Mouse (Mus musculus): ENCODE measurements around the gene Rtca.

The Rtca gene

DNA sequence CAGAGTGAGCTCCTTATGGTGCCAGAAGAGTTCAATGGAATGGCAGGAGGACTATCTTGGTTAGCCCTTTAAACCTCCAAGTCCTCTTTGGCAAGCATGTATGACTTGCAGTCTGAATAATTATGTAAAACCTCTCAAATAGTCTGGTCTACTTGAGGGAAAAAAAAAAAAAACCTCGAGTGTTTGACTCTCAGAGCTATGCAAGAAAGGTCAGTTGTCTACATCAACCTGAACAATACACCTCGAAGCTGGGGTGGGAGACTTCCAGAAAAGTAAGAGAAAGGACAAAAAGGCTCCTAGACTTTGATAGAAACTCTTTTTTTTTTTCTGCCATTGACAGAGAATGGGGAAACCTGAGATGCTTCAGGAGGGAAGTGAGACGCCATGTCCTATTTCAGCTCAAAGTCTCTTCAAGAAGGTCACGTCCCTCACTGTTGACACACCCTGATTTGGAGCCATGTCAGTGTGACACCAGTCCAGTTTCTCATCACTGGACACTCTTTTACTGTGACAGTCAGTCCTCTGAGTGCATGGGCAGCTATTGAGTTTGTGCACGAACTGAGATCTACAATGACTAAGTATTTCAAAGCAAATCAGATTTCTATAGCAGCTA, 31.2 kb downstream of the Rtca start:
- in situ Hi-C loops (cut with MboI, MseI) = no loop called here

DNA sequence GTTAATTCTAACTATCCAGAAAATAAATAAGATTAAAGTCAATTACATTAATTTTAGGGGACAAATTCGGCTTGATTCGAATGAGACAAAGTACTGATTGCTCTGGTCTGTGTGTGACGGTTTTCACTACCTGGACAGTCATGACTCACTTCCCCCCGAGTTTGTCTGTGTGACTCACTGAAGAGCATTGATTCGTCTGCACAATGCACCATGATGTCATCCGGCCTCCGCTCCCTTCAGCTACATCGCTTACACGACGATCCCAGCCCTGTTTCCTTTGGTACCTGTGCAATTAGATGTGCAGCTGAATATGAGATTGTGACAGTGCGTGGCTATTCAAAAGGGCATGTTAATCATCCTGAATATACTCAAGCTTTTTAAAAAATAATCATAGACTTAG, 33.4 kb downstream of the Rtca start:
- in situ Hi-C loops (cut with MboI, MseI) = no loop called here

GRCm38 (mm10) chr3:116465709-116466108, 42.3 kb downstream of the Rtca start:
- in situ Hi-C loops (cut with MboI, MseI) = loop anchor here (5.0 kb wide), 1 partner anchor 43 kb away; the partner anchor contains the start of gene Cdc14a

- in situ Hi-C loops (cut with MboI, MseI) = no loop called here
Measured at GRCm38 (mm10) chr3:116464318-116464717, 43.7 kb downstream of the Rtca start.

DNA sequence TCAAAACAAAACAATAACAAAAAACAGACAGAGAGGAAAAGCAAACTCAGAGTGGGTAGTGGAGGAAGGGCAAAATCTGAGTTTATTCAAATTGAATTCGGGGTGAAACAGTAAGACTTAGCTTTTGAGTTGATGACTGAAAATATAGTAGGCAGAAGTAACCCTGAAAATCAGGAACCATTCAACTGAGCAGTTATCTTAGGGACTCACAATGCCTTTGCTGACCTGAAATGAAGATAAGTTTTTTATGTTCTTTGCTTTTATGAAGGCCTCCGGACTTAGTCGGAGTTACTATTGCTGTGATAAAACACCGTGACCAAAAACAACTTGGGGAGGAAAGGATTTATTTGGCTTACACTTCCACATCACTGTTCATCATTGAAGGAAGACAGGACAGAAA, 47.0 kb downstream of the Rtca start:
- in situ Hi-C loops (cut with MboI, MseI) = no loop called here

GRCm38 (mm10) chr3:116454529-116454928, 53.5 kb downstream of the Rtca start:
- in situ Hi-C loops (cut with MboI, MseI) = no loop called here

DNA sequence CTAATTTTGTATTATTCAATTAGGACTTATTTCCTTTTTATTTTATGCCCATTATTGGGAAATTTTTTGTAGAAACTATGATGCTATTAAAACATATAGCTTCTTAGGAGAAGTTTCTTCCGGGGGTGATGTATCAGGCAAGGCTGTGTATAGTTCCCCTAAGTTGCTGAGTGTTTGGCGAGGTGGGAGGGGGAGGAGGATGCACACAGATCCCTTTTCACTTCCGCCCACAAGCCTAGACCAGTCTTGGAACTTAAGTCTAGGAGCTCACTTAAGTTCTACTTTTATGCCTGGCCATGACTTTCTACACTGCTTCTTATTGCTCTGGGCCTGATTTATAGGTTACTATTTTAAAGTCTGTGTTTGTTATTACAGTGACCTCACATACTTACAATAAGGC, 57.3 kb downstream of the Rtca start:
- in situ Hi-C loops (cut with MboI, MseI) = no loop called here

DNA sequence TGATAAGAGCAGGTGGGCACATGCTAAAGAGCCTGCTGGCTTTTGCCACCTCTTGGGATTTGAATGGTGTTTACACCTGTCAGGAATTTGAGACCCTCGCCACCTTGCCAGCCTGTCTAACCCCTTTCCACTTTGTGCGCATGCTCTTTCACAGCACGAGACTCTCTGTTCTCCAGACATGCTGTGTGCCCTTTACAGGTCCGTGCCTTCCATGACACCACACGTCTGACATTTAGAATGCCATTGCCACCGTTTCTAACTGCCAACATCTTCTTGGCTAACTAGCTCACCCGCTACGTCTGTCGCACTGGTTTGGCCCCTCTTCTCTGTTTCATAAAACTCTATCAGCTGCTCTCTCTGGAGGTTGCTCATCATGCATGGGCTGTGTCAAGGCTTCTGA, 63.7 kb downstream of the Rtca start:
- in situ Hi-C loops (cut with MboI, MseI) = loop anchor here (10.0 kb wide), 1 partner anchor 1200 kb away; no protein-coding TSS in a partner anchor

DNA sequence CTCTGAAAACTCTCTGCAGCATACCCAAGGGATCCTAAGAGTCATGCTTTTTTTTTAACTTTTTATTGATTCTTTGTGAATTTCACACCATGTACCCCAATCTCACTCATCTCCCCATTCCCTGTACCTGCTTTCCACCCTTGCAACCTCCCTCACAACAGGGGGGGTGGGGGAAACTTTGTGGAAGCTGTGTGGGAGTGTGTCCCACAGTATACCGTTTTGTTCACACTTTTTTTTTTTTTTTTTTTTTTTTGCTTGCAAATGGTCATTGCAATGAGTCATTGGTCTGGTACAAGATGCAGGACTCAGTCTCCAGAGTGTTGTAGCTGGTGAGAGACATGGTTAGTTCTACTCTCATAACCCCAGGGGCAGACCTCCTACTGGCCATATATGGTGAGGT, 65.2 kb downstream of the Rtca start:
- in situ Hi-C loops (cut with MboI, MseI) = loop anchor here (10.0 kb wide), 1 partner anchor 1198 kb away; no protein-coding TSS in a partner anchor

- in situ Hi-C loops (cut with MboI, MseI) = loop anchor here (10.0 kb wide), 1 partner anchor 1197 kb away; no protein-coding TSS in a partner anchor
Measured at GRCm38 (mm10) chr3:116441518-116442205, 66.3 kb downstream of the Rtca start.

DNA sequence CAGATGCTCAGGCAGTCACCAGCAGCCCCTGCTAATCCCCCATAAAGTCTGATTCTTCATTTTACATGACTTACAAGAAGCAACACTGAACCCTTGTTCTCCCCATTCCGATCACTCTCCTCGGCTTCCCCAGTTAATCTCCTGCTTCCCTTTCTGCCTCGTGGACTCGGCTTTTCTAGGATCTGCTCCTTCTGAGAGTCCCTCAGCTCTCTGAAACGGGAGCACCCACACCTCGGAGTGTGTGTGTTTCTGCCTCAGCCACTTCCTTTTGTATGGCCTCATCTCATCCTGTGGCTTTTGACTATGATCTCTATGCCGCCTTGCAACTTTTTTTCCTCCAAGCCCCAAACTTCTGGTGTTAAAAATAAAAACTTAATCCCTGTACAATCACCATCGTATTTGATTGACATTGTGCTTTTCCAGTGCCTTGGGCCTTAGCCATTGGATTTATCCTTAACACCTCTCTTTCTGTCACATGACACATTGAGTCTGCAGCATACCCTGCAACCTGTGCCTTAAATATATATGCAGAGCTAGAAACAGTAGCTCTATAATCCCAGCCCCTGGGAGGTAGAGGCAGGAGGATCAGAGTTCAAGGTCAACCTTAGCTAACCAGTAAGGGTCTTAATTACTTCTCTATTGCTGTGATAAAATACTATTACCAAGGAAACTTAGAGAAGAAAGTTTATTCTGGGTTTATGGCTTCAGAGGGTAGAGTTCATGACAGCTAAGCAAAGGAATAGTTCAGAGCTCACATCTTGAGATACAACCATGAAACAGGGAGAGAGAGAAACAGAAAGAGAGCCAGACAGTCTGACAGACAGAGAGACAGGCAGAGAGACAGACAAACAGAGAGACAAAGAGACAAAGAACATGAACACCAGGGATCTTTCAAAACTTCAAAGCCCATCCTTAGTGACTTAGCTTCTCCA, 67.7 kb downstream of the Rtca start:
- in situ Hi-C loops (cut with MboI, MseI) = loop anchor here (10.0 kb wide), 1 partner anchor 1196 kb away; no protein-coding TSS in a partner anchor

Data from T-helper 1 cell (primary cell).